Mouse (Mus musculus): ENCODE results near the gene Tnfrsf11a. TPM values are rescaled to one million over a fixed set of nuclear protein-coding genes. Genes with fewer than 3 reads are reported as not detected.

Gene Tnfrsf11a
- polyA plus RNA-seq, 1 experiment from 2014 or later = 0.95 TPM

DNA sequence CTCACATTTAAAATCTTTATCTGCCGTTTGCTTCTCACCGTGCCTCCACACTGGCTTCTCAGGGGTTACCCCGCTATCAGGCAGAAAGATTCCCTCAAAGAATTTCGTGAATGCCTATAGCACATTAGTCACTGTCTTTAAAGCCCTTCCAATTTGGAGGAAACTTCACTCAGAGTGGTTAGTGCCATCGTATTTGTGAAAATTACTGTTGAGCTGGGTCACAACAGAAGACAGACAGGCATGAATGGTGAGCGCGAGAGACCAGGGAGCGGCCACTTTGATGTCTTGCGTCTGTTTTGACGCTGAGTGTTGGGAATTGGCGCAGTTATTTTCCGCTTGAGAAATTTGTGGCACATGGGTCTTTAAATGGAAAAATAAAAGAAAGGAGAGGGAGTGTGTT lies 62.9 kb downstream of the Tnfrsf11a start:
- peak overlapping the region; percentile 30; the same call in 1 of the 2 replicates for H3K9ac ChIP-seq (replicated peaks)
- 2% methylated on average over 12 of the region's 12 CpGs for WGBS
- peak overlapping the region; percentile 35 for H3K4me3 ChIP-seq (replicated peaks)
- H3K4me2 ChIP-seq = peak overlapping the region; percentile 64
- no peaks in the 10 kb centered on the region for H3K36me3 ChIP-seq
- peak; percentile 29 for ATAC-seq (ENCODE audit: low FRiP score)
- H3K4me1 ChIP-seq = peaks cover 18% of the 10 kb centered on the region
- no peaks in the 10 kb centered on the region for H3K27me3 ChIP-seq (replicated peaks)
- no peaks in the 10 kb centered on the region for H3K9me3 ChIP-seq (replicated peaks)
- no peak overlapping the region for H3K27ac ChIP-seq (replicated peaks)

DNA sequence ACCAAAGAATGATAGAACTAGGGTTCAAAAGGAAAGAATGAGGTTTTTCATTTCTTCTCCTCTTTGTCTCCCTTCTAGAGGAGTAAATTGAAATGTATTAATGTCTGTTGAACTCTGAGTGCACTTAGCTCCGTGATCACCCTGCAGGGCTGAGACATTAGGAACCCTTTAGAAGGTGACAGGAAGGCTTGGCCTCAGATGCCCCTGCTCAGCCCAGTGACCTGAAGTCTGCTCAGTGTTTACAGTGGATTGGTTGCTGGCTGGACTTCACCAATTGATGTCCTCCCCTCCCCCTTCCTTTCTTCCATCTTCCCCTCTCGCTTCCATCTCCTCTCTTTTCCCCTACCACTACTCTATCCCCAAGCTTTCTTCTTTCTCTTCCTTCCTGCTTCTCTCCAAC lies 63.3 kb downstream of the Tnfrsf11a start:
- no peaks in the 10 kb centered on the region for H3K9me3 ChIP-seq (replicated peaks)
- WGBS = 9% methylated on average over 2 of the region's 2 CpGs
- H3K4me3 ChIP-seq (replicated peaks) = peak overlapping the region; percentile 35
- no peaks in the 10 kb centered on the region for H3K36me3 ChIP-seq
- H3K4me2 ChIP-seq = peak overlapping the region; percentile 64
- peak; percentile 43; the same call in 1 of the 2 replicates for ATAC-seq (ENCODE audit: low FRiP score)
- no peak overlapping the region for H3K27ac ChIP-seq (replicated peaks)
- H3K4me1 ChIP-seq = peaks cover 18% of the 10 kb centered on the region
- 0 out of 2 replicates have a peak overlapping the region, but pooled peaks have one; percentile 36 for H3K9ac ChIP-seq (replicated peaks)
- no peaks in the 10 kb centered on the region for H3K27me3 ChIP-seq (replicated peaks)

DNA sequence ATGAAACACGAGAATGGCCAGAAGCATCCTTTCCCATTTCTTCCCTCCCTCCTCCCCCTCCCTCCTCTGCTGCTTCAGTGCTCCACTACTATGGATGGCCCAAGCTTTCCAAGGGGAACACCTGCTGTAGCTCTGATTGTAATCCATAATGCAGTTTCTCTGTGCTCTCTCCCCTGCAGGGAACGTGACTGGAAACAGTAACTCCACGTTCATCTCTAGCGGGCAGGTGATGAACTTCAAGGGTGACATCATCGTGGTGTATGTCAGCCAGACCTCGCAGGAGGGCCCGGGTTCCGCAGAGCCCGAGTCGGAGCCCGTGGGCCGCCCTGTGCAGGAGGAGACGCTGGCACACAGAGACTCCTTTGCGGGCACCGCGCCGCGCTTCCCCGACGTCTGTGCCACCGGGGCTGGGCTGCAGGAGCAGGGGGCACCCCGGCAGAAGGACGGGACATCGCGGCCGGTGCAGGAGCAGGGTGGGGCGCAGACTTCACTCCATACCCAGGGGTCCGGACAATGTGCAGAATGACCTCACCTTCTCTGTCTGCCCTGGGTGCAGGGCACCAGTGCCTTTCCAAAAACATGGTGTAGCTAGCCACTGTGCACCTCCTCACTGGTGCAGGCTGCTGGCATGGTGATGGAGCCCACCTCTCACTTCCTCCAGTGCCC lies 64.0 kb downstream of the Tnfrsf11a start:
- peaks cover 18% of the 10 kb centered on the region for H3K4me1 ChIP-seq
- WGBS = 4% methylated on average over 28 of the region's 28 CpGs
- no peak overlapping the region for H3K27ac ChIP-seq (replicated peaks)
- no peaks in the 10 kb centered on the region for H3K27me3 ChIP-seq (replicated peaks)
- H3K9me3 ChIP-seq (replicated peaks) = no peaks in the 10 kb centered on the region
- ATAC-seq (ENCODE audit: low FRiP score) = peak; percentile 83
- H3K4me2 ChIP-seq = peak overlapping the region; percentile 64
- H3K9ac ChIP-seq (replicated peaks) = peak overlapping the region; percentile 36
- no peaks in the 10 kb centered on the region for H3K36me3 ChIP-seq
- peak overlapping the region; percentile 35 for H3K4me3 ChIP-seq (replicated peaks)

- Histone ChIP-seq H3K4me1 (peaks cover 18% of the 10 kb centered on the region), H3K9ac (replicated peaks) (no peak overlapping the region), H3K36me3 (no peaks in the 10 kb centered on the region), H3K9me3 (replicated peaks) (no peaks in the 10 kb centered on the region), H3K27ac (replicated peaks) (no peak overlapping the region), H3K27me3 (replicated peaks) (no peaks in the 10 kb centered on the region), H3K4me2 (no peak overlapping the region), H3K4me3 (replicated peaks) (no peak overlapping the region)
- 75% methylated on average over 2 of the region's 2 CpGs for WGBS
- ATAC-seq (ENCODE audit: low FRiP score) = no peak
Observed at GRCm38 (mm10) chr1:105846431-105846830, 65.9 kb downstream of the Tnfrsf11a start.

DNA sequence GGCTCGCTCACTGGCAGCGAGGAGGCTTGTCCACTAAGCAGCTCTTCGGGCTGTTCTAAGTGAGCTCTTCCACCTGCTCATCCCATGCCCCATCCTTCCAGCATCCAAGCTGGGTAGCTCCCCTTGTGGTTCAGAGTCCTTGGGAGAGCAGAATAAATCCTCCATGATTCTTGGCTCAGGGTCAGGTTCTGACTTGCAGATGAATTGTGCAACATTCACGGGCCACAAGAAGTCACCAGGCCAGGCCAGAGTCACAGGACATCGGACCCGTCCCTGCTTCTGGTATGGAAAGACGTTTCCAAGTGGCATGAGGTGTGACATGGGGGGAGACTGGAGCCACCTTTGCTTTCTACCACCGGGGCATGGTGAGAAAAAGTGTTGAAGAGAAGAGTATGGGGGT lies 68.3 kb downstream of the Tnfrsf11a start:
- Histone ChIP-seq H3K36me3 (no peaks in the 10 kb centered on the region), H3K4me1 (peaks cover 11% of the 10 kb centered on the region), H3K27me3 (replicated peaks) (no peaks in the 10 kb centered on the region), H3K4me3 (replicated peaks) (no peak overlapping the region), H3K27ac (replicated peaks) (no peak overlapping the region), H3K9ac (replicated peaks) (no peak overlapping the region), H3K4me2 (no peak overlapping the region), H3K9me3 (replicated peaks) (no peaks in the 10 kb centered on the region)
- 90% methylated on average over 8 of the region's 8 CpGs for WGBS
- no peak for ATAC-seq (ENCODE audit: low FRiP score)

DNA sequence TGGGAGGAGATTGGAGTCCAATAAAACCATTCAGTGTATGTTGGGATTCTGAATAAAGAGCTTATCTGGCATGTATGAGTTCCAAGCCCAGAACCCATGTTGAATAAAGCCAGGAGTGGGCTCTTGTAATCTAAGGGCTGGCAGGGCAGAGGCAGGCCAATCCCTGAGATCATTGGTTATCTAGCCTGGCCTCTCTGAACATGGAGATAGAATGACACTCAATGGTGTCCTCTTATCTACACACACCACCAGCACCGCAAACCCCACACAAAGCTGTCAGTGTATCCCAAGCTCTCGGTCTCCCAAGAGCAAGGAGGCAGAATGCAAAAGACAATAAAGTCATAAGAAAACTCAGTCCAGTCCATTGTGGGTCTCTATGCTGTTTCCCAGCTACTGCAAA lies 70.8 kb downstream of the Tnfrsf11a start:
- WGBS = 81% methylated on average over 2 of the region's 2 CpGs
- H3K36me3 ChIP-seq = no peaks in the 10 kb centered on the region
- no peaks in the 10 kb centered on the region for H3K4me1 ChIP-seq
- no peak overlapping the region for H3K4me2 ChIP-seq
- no peak overlapping the region for H3K27ac ChIP-seq (replicated peaks)
- no peak overlapping the region for H3K4me3 ChIP-seq (replicated peaks)
- H3K9me3 ChIP-seq (replicated peaks) = no peaks in the 10 kb centered on the region
- no peak for ATAC-seq (ENCODE audit: low FRiP score)
- H3K9ac ChIP-seq (replicated peaks) = no peak overlapping the region
- no peaks in the 10 kb centered on the region for H3K27me3 ChIP-seq (replicated peaks)

GRCm38 (mm10) chr1:105859740-105860139 lies 79.2 kb downstream of the Tnfrsf11a start:
- ATAC-seq (ENCODE audit: low FRiP score) = no peak
- Histone ChIP-seq H3K4me1 (no peaks in the 10 kb centered on the region), H3K36me3 (no peaks in the 10 kb centered on the region), H3K9me3 (replicated peaks) (no peaks in the 10 kb centered on the region), H3K4me3 (replicated peaks) (no peak overlapping the region), H3K9ac (replicated peaks) (no peak overlapping the region), H3K27me3 (replicated peaks) (no peaks in the 10 kb centered on the region), H3K27ac (replicated peaks) (no peak overlapping the region), H3K4me2 (no peak overlapping the region)
- WGBS = 97% methylated on average over 2 of the region's 2 CpGs

- no peak overlapping the region for H3K4me3 ChIP-seq (replicated peaks)
- H3K9me3 ChIP-seq (replicated peaks) = no peaks in the 10 kb centered on the region
- H3K9ac ChIP-seq (replicated peaks) = no peak overlapping the region
- 81% methylated on average over 6 of the region's 6 CpGs for WGBS
- H3K27me3 ChIP-seq (replicated peaks) = 0 out of 2 replicates have a peak, but pooled peaks cover 2% of the 10 kb centered on the region
- no peak overlapping the region for H3K27ac ChIP-seq (replicated peaks)
- H3K4me2 ChIP-seq = no peak overlapping the region
- peaks cover 9% of the 10 kb centered on the region; the same call in 1 of the 2 replicates for H3K4me1 ChIP-seq
- H3K36me3 ChIP-seq = no peaks in the 10 kb centered on the region
- ATAC-seq (ENCODE audit: low FRiP score) = no peak
Observed at GRCm38 (mm10) chr1:105876589-105876988, 96.1 kb downstream of the Tnfrsf11a start.

DNA sequence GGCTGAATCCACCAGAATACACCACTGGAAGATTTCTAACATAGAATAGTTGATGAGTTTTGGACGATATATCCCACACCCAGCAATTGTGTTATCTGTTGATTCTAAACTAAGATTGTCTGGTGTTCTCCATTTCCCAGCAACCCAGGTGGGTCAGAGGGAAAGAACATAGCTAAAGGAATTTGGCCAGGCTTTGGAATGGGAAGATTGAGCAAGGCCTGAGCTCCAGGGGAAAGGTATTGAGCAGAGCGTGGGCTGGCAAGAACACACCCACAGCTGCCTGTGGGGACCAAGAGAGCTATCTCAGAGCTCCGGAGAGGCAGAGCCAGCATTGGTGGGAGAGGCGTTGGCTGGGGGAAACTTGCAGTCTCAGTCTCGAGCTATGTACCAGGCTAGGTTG lies 97.3 kb downstream of the Tnfrsf11a start:
- no peaks in the 10 kb centered on the region for H3K36me3 ChIP-seq
- H3K4me3 ChIP-seq (replicated peaks) = no peak overlapping the region
- no peak for ATAC-seq (ENCODE audit: low FRiP score)
- no peak overlapping the region for H3K27ac ChIP-seq (replicated peaks)
- peaks cover 9% of the 10 kb centered on the region; the same call in 1 of the 2 replicates for H3K4me1 ChIP-seq
- no peak overlapping the region for H3K9ac ChIP-seq (replicated peaks)
- H3K9me3 ChIP-seq (replicated peaks) = no peaks in the 10 kb centered on the region
- 83% methylated on average over 5 of the region's 5 CpGs for WGBS
- no peak overlapping the region for H3K4me2 ChIP-seq
- H3K27me3 ChIP-seq (replicated peaks) = 0 out of 2 replicates have a peak, but pooled peaks cover 2% of the 10 kb centered on the region

- ATAC-seq (ENCODE audit: low FRiP score) = no peak
- Histone ChIP-seq H3K9ac (replicated peaks) (no peak overlapping the region), H3K9me3 (replicated peaks) (no peaks in the 10 kb centered on the region), H3K4me2 (no peak overlapping the region), H3K4me1 (peaks cover 9% of the 10 kb centered on the region; the same call in 1 of the 2 replicates), H3K4me3 (replicated peaks) (no peak overlapping the region), H3K36me3 (no peaks in the 10 kb centered on the region), H3K27me3 (replicated peaks) (0 out of 2 replicates have a peak, but pooled peaks cover 2% of the 10 kb centered on the region), H3K27ac (replicated peaks) (no peak overlapping the region)
- 92% methylated on average over 11 of the region's 11 CpGs for WGBS
Observed at GRCm38 (mm10) chr1:105878416-105878815, 97.9 kb downstream of the Tnfrsf11a start.

- 15% methylated on average over 25 of the region's 25 CpGs for WGBS
- peak; percentile 69 for ATAC-seq (ENCODE audit: low FRiP score)
- Histone ChIP-seq H3K4me3 (replicated peaks) (no peak overlapping the region), H3K4me2 (peak overlapping the region; percentile 46), H3K36me3 (no peaks in the 10 kb centered on the region), H3K9ac (replicated peaks) (no peak overlapping the region), H3K27ac (replicated peaks) (no peak overlapping the region), H3K27me3 (replicated peaks) (0 out of 2 replicates have a peak, but pooled peaks cover 2% of the 10 kb centered on the region), H3K9me3 (replicated peaks) (no peaks in the 10 kb centered on the region), H3K4me1 (peaks cover 9% of the 10 kb centered on the region; the same call in 1 of the 2 replicates)
Observed at GRCm38 (mm10) chr1:105880555-105881304, 100.2 kb downstream of the Tnfrsf11a start.

- 80% methylated on average over 7 of the region's 7 CpGs for WGBS
Observed at GRCm38 (mm10) chr1:105881466-105881865, 100.9 kb downstream of the Tnfrsf11a start.

More at GRCm38 (mm10) chr1:105881466-105881865, 100.9 kb downstream of the Tnfrsf11a start:
- ATAC-seq (ENCODE audit: low FRiP score) = no peak
- H3K4me2 ChIP-seq = no peak overlapping the region
- H3K4me1 ChIP-seq = peaks cover 9% of the 10 kb centered on the region; the same call in 1 of the 2 replicates
- 0 out of 2 replicates have a peak, but pooled peaks cover 2% of the 10 kb centered on the region for H3K27me3 ChIP-seq (replicated peaks)
- H3K9ac ChIP-seq (replicated peaks) = no peak overlapping the region
- H3K4me3 ChIP-seq (replicated peaks) = no peak overlapping the region
- H3K36me3 ChIP-seq = no peaks in the 10 kb centered on the region
- no peak overlapping the region for H3K27ac ChIP-seq (replicated peaks)
- H3K9me3 ChIP-seq (replicated peaks) = no peaks in the 10 kb centered on the region
